Mouse (Mus musculus): ENCODE data around the gene Tnfrsf13c. TPM values are rescaled to one million over a fixed set of nuclear protein-coding genes. Genes with fewer than 3 reads are reported as not detected.

Gene Tnfrsf13c
- polyA plus RNA-seq, 1 experiment from 2014 or later = 2.3 TPM

GRCm38 (mm10) chr15:82184183-82184582 lies 40.0 kb downstream of the Tnfrsf13c start:
- no peak overlapping the region for H3K4me3 ChIP-seq (ENCODE audit: low read depth, low read length)
- peaks cover 72% of the 10 kb centered on the region for H3K36me3 ChIP-seq (replicated peaks; ENCODE audit: insufficient read depth, low read length)
- H3K27ac ChIP-seq (ENCODE audit: low read depth) = peak overlapping the region; percentile 84
- 40% methylated on average over 7 of the region's 7 CpGs for WGBS (ENCODE audit: insufficient replicate concordance)
- peak overlapping the region; percentile 42 for H3K4me2 ChIP-seq (ENCODE audit: low read depth, low read length)
- H3K27me3 ChIP-seq (ENCODE audit: insufficient read depth, low read length) = no peaks in the 10 kb centered on the region
- peaks cover 42% of the 10 kb centered on the region for H3K4me1 ChIP-seq (ENCODE audit: insufficient read depth)
- peak overlapping the region; percentile 16 for H3K9ac ChIP-seq (replicated peaks)
- ATAC-seq (peak; percentile 80), DNase-seq (peak; percentile 77)
- no peak for TF ChIP-seq CTCF (IDR thresholded peaks at IDR 0.05; ENCODE audit: low read depth)
- TF ChIP-seq EP300 (IDR thresholded peaks at IDR 0.05; ENCODE audit: low read depth) = peak; percentile 93
- no peaks in the 10 kb centered on the region for H3K9me3 ChIP-seq (ENCODE audit: low read length)

GRCm38 (mm10) chr15:82183596-82183995 lies 40.6 kb downstream of the Tnfrsf13c start:
- peaks cover 42% of the 10 kb centered on the region for H3K4me1 ChIP-seq (ENCODE audit: insufficient read depth)
- peak overlapping the region; percentile 16 for H3K9ac ChIP-seq (replicated peaks)
- H3K27me3 ChIP-seq (ENCODE audit: insufficient read depth, low read length) = no peaks in the 10 kb centered on the region
- H3K4me2 ChIP-seq (ENCODE audit: low read depth, low read length) = peak overlapping the region; percentile 42
- peak overlapping the region; percentile 84 for H3K27ac ChIP-seq (ENCODE audit: low read depth)
- no peak for TF ChIP-seq EP300 (IDR thresholded peaks at IDR 0.05; ENCODE audit: low read depth)
- no peak for TF ChIP-seq CTCF (IDR thresholded peaks at IDR 0.05; ENCODE audit: low read depth)
- peaks cover 74% of the 10 kb centered on the region for H3K36me3 ChIP-seq (replicated peaks; ENCODE audit: insufficient read depth, low read length)
- ATAC-seq = peak; percentile 48
- no peaks in the 10 kb centered on the region for H3K9me3 ChIP-seq (ENCODE audit: low read length)
- DNase-seq = no peak
- WGBS (ENCODE audit: insufficient replicate concordance) = 61% methylated on average over 10 of the region's 10 CpGs
- H3K4me3 ChIP-seq (ENCODE audit: low read depth, low read length) = no peak overlapping the region

GRCm38 (mm10) chr15:82182311-82182710 lies 41.9 kb downstream of the Tnfrsf13c start:
- Histone ChIP-seq H3K36me3 (replicated peaks; ENCODE audit: insufficient read depth, low read length) (peaks cover 75% of the 10 kb centered on the region), H3K4me2 (ENCODE audit: low read depth, low read length) (no peak overlapping the region), H3K27ac (ENCODE audit: low read depth) (no peak overlapping the region), H3K9ac (replicated peaks) (no peak overlapping the region), H3K9me3 (ENCODE audit: low read length) (no peaks in the 10 kb centered on the region), H3K4me3 (ENCODE audit: low read depth, low read length) (no peak overlapping the region), H3K4me1 (ENCODE audit: insufficient read depth) (peaks cover 42% of the 10 kb centered on the region), H3K27me3 (ENCODE audit: insufficient read depth, low read length) (no peaks in the 10 kb centered on the region)
- ATAC-seq (no peak), DNase-seq (no peak)
- WGBS (ENCODE audit: insufficient replicate concordance) = 90% methylated on average over 4 of the region's 4 CpGs
- TF ChIP-seq CTCF (IDR thresholded peaks at IDR 0.05; ENCODE audit: low read depth) (peak; percentile 48), EP300 (IDR thresholded peaks at IDR 0.05; ENCODE audit: low read depth) (no peak)

- Histone ChIP-seq H3K4me1 (ENCODE audit: insufficient read depth) (peaks cover 33% of the 10 kb centered on the region), H3K9me3 (ENCODE audit: low read length) (no peaks in the 10 kb centered on the region), H3K4me3 (ENCODE audit: low read depth, low read length) (no peak overlapping the region), H3K9ac (replicated peaks) (no peak overlapping the region), H3K36me3 (replicated peaks; ENCODE audit: insufficient read depth, low read length) (peaks cover 79% of the 10 kb centered on the region), H3K4me2 (ENCODE audit: low read depth, low read length) (peak overlapping the region; percentile 22; the same call in 1 of the 2 replicates), H3K27ac (ENCODE audit: low read depth) (peak overlapping the region; percentile 44; the same call in 1 of the 2 replicates), H3K27me3 (ENCODE audit: insufficient read depth, low read length) (no peaks in the 10 kb centered on the region)
- ATAC-seq = no peak
- 51% methylated on average over 5 of the region's 5 CpGs for WGBS (ENCODE audit: insufficient replicate concordance)
- no peak for DNase-seq
- TF ChIP-seq EP300 (IDR thresholded peaks at IDR 0.05; ENCODE audit: low read depth) (peak; percentile 84), CTCF (IDR thresholded peaks at IDR 0.05; ENCODE audit: low read depth) (no peak)
These were observed 43.0 kb downstream of the Tnfrsf13c start for GRCm38 (mm10) chr15:82181131-82181530.

GRCm38 (mm10) chr15:82177743-82178290 lies 46.4 kb downstream of the Tnfrsf13c start:
- ATAC-seq (no peak), DNase-seq (no peak)
- Histone ChIP-seq H3K4me1 (ENCODE audit: insufficient read depth) (0 out of 2 replicates have a peak, but pooled peaks cover 4% of the 10 kb centered on the region), H3K9ac (replicated peaks) (no peak overlapping the region), H3K27ac (ENCODE audit: low read depth) (no peak overlapping the region), H3K27me3 (ENCODE audit: insufficient read depth, low read length) (no peaks in the 10 kb centered on the region), H3K36me3 (replicated peaks; ENCODE audit: insufficient read depth, low read length) (peaks cover 83% of the 10 kb centered on the region), H3K4me3 (ENCODE audit: low read depth, low read length) (no peak overlapping the region), H3K4me2 (ENCODE audit: low read depth, low read length) (no peak overlapping the region), H3K9me3 (ENCODE audit: low read length) (no peaks in the 10 kb centered on the region)
- no peak for TF ChIP-seq CTCF (IDR thresholded peaks at IDR 0.05; ENCODE audit: low read depth)
- TF ChIP-seq EP300 (IDR thresholded peaks at IDR 0.05; ENCODE audit: low read depth) = no peak
- WGBS (ENCODE audit: insufficient replicate concordance) = 95% methylated on average over 7 of the region's 7 CpGs

- 91% methylated on average over 9 of the region's 9 CpGs for WGBS (ENCODE audit: insufficient replicate concordance)
- no peak for DNase-seq
- no peaks in the 10 kb centered on the region for H3K27me3 ChIP-seq (ENCODE audit: insufficient read depth, low read length)
- H3K36me3 ChIP-seq (replicated peaks; ENCODE audit: insufficient read depth, low read length) = peaks cover 84% of the 10 kb centered on the region
- H3K27ac ChIP-seq (ENCODE audit: low read depth) = no peak overlapping the region
- H3K4me2 ChIP-seq (ENCODE audit: low read depth, low read length) = no peak overlapping the region
- no peak for ATAC-seq
- H3K9me3 ChIP-seq (ENCODE audit: low read length) = no peaks in the 10 kb centered on the region
- no peak overlapping the region for H3K4me3 ChIP-seq (ENCODE audit: low read depth, low read length)
- H3K4me1 ChIP-seq (ENCODE audit: insufficient read depth) = no peaks in the 10 kb centered on the region
- no peak overlapping the region for H3K9ac ChIP-seq (replicated peaks)
- TF ChIP-seq EP300 (IDR thresholded peaks at IDR 0.05; ENCODE audit: low read depth) (no peak), CTCF (IDR thresholded peaks at IDR 0.05; ENCODE audit: low read depth) (no peak)
These were observed 49.1 kb downstream of the Tnfrsf13c start for GRCm38 (mm10) chr15:82175091-82175490.
